Mouse (Mus musculus): ENCODE results near the gene Cdk2. TPM values are rescaled to one million over a fixed set of nuclear protein-coding genes. Genes with fewer than 3 reads are reported as not detected.

The Cdk2 gene
- total RNA-seq, 2 experiments from 2014 or later: 3.8 to 5.3 TPM

DNA sequence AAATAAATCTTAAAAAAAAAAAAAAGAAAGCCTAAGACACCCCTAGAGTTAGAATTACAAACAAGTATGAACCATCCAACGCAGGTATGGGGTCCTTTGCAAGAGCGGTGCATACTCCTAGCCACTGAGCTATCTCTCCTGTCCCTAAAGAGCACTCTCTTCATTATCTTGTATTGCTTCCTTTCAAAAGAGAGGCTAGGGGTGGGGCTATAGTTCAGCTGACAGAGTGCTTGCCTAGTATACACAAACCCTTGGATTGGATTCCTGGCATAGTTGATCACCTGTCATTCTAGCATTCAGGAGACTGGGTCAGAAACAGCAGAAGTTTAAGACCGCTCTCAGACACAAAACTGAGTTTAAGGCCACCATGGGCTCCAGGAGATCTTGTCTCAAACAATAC is 49.6 kb downstream of the Cdk2 start:
- no peak for DNase-seq

DNA sequence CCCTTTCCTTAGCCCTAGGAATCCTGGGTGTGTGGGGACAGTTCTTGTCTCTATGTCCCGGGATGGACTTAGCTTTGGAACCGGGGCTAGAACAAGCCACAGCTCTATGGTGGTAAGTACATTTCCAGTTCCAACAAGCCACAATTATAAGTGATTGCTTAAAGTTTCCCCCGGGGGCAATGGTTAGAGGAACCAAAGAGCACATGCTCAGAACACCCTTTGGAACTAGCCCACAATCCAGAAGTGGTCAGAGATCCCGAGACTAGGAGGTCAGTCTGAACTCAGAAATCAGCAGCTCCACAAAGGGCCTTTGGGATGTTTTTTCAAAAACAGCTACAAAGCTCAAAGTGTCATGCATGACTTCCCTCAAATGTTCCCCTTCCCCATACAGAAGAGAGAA is 51.0 kb downstream of the Cdk2 start:
- DNase-seq: no peak

Other genes with a start within 250 kb of the Cdk2 start
- gene Smarcc2, start 245.8 kb downstream of the Cdk2 start, total RNA-seq (2021): 10 to 100 TPM; 40.7 to 43.9 TPM
- 100 to 1,000 TPM; 179 to 253 TPM for gene Myl6, start 210.9 kb downstream of the Cdk2 start, total RNA-seq (2021)
- gene Myl6b, start 206.3 kb downstream of the Cdk2 start, total RNA-seq (2021): 10 to 100 TPM; 20.3 to 38.5 TPM
- gene Esyt1, start 179.2 kb downstream of the Cdk2 start, total RNA-seq (2021): 10 to 100 TPM; 12.5 to 17.6 TPM
- gene Zc3h10, start 157.3 kb downstream of the Cdk2 start, total RNA-seq (2021): 1 to 10 TPM; 4.9 to 5.1 TPM
- 1,000 to 10,000 TPM in 1 of 2 experiments, 100 to 1,000 TPM in 1; 972 to 1,021 TPM for gene Rpl41, start 155.7 kb downstream of the Cdk2 start, total RNA-seq (2021)
- 10 to 100 TPM; 36.3 to 36.7 TPM for gene Pa2g4, start 139.0 kb downstream of the Cdk2 start, total RNA-seq (2021)
- gene Erbb3, start 115.4 kb downstream of the Cdk2 start, total RNA-seq (2021): 1 to 10 TPM; 3.3 to 4.3 TPM
- gene Rps26, start 78.3 kb downstream of the Cdk2 start, total RNA-seq (2021): 100 to 1,000 TPM; 286 to 348 TPM
- 1 to 10 TPM in 1 of 2 experiments, under 1 TPM in 1; 0.35 to 1.6 TPM for gene Ikzf4, start 59.0 kb downstream of the Cdk2 start, total RNA-seq (2021)
- gene Suox, start 31.0 kb downstream of the Cdk2 start, total RNA-seq (2021): 10 to 100 TPM; 17.7 to 20.7 TPM
- 10 to 100 TPM; 78.9 to 80.0 TPM for gene Rab5b, start 8.8 kb downstream of the Cdk2 start, total RNA-seq (2021)
- under 1 TPM; 0.41 to 0.70 TPM for gene Pmel, start 836 bp downstream of the Cdk2 start, total RNA-seq (2021)
- 1 to 10 TPM; 8.0 to 8.3 TPM for gene Dgka, start 39.8 kb upstream of the Cdk2 start, total RNA-seq (2021)
- gene Pym1, start 42.9 kb upstream of the Cdk2 start, total RNA-seq (2021): 1 to 10 TPM; 9.8 to 10.0 TPM
- 1 to 10 TPM; 1.7 to 3.6 TPM for gene Mmp19, start 85.9 kb upstream of the Cdk2 start, total RNA-seq (2021)
- 10 to 100 TPM; 20.7 to 21.5 TPM for gene Dnajc14, start 99.0 kb upstream of the Cdk2 start, total RNA-seq (2021)
- 1 to 10 TPM; 3.4 to 4.2 TPM for gene Tmem198b, start 99.3 kb upstream of the Cdk2 start, total RNA-seq (2021)
- 10 to 100 TPM; 26.5 to 28.4 TPM for gene Sarnp, start 112.3 kb upstream of the Cdk2 start, total RNA-seq (2021)
- 1 to 10 TPM; 3.1 to 3.7 TPM for gene Ormdl2, start 116.6 kb upstream of the Cdk2 start, total RNA-seq (2021)
- 1 to 10 TPM; 3.9 to 4.1 TPM for gene Gdf11, start 186.7 kb upstream of the Cdk2 start, total RNA-seq (2021)
- 100 to 1,000 TPM; 103 to 142 TPM for gene Cd63, start 196.0 kb upstream of the Cdk2 start, total RNA-seq (2021)
- gene Rdh5, start 217.9 kb upstream of the Cdk2 start, total RNA-seq (2021): 1 to 10 TPM; 4.3 to 4.7 TPM
- gene Bloc1s1, start 219.0 kb upstream of the Cdk2 start, total RNA-seq (2021): 100 to 1,000 TPM; 152 to 165 TPM
- gene Itga7, start 228.8 kb upstream of the Cdk2 start, total RNA-seq (2021): 10 to 100 TPM; 63.5 to 67.3 TPM

Data from gastrocnemius, postnatal 25 days (tissue).